Mouse (Mus musculus): ENCODE data around the gene Dgkb. TPM values are rescaled to one million over a fixed set of nuclear protein-coding genes. Genes with fewer than 3 reads are reported as not detected.

Dgkb gene
- polyA plus RNA-seq, 1 experiment from 2014 or later, result 0.12 TPM

GRCm38 (mm10) chr12:37881376-37881775 is 63.9 kb downstream of the Dgkb start:
- H3K4me3 ChIP-seq (ENCODE audit: low read depth, low read length), result peak overlapping the region; percentile 39; the same call in 1 of the 2 replicates
- no peak for DNase-seq (ENCODE audit: low spot score)
- H3K9me3 ChIP-seq (ENCODE audit: control insufficient read depth, low read length), result no peaks in the 10 kb centered on the region
- no peaks in the 10 kb centered on the region for H3K27me3 ChIP-seq (ENCODE audit: control insufficient read depth, insufficient read depth, low read length)
- H3K4me2 ChIP-seq (ENCODE audit: low read depth, severe bottlenecking), result peak overlapping the region; percentile 91
- no peak overlapping the region for H3K9ac ChIP-seq (ENCODE audit: low read length)
- no peaks in the 10 kb centered on the region for H3K36me3 ChIP-seq (ENCODE audit: control insufficient read depth, insufficient read depth, low read length)
- no peaks in the 10 kb centered on the region for H3K4me1 ChIP-seq (ENCODE audit: control insufficient read depth, insufficient read depth, low read length)
- no peak for ATAC-seq (ENCODE audit: insufficient number of reproducible peaks, low FRiP score, low TSS enrichment, low read depth)
- 5% methylated on average over 10 of the region's 10 CpGs for WGBS
- no peak overlapping the region for H3K27ac ChIP-seq (replicated peaks; ENCODE audit: low read depth, low read length)

GRCm38 (mm10) chr12:37882796-37883195 is 65.3 kb downstream of the Dgkb start:
- H3K27ac ChIP-seq (replicated peaks; ENCODE audit: low read depth, low read length), result no peak overlapping the region
- H3K9ac ChIP-seq (ENCODE audit: low read length), result no peak overlapping the region
- no peaks in the 10 kb centered on the region for H3K4me1 ChIP-seq (ENCODE audit: control insufficient read depth, insufficient read depth, low read length)
- H3K4me2 ChIP-seq (ENCODE audit: low read depth, severe bottlenecking), result no peak overlapping the region
- H3K36me3 ChIP-seq (ENCODE audit: control insufficient read depth, insufficient read depth, low read length), result no peaks in the 10 kb centered on the region
- WGBS, result 65% methylated on average over 1 of the region's 1 CpGs
- H3K27me3 ChIP-seq (ENCODE audit: control insufficient read depth, insufficient read depth, low read length), result no peaks in the 10 kb centered on the region
- ATAC-seq (ENCODE audit: insufficient number of reproducible peaks, low FRiP score, low TSS enrichment, low read depth) (no peak), DNase-seq (ENCODE audit: low spot score) (no peak)
- no peak overlapping the region for H3K4me3 ChIP-seq (ENCODE audit: low read depth, low read length)
- H3K9me3 ChIP-seq (ENCODE audit: control insufficient read depth, low read length), result no peaks in the 10 kb centered on the region

GRCm38 (mm10) chr12:37883781-37884180 is 66.3 kb downstream of the Dgkb start:
- WGBS, result 77% methylated on average over 4 of the region's 4 CpGs
- H3K36me3 ChIP-seq (ENCODE audit: control insufficient read depth, insufficient read depth, low read length), result no peaks in the 10 kb centered on the region
- H3K27me3 ChIP-seq (ENCODE audit: control insufficient read depth, insufficient read depth, low read length), result no peaks in the 10 kb centered on the region
- no peak overlapping the region for H3K9ac ChIP-seq (ENCODE audit: low read length)
- ATAC-seq (ENCODE audit: insufficient number of reproducible peaks, low FRiP score, low TSS enrichment, low read depth), result no peak
- H3K9me3 ChIP-seq (ENCODE audit: control insufficient read depth, low read length), result no peaks in the 10 kb centered on the region
- no peaks in the 10 kb centered on the region for H3K4me1 ChIP-seq (ENCODE audit: control insufficient read depth, insufficient read depth, low read length)
- H3K4me3 ChIP-seq (ENCODE audit: low read depth, low read length), result no peak overlapping the region
- no peak overlapping the region for H3K4me2 ChIP-seq (ENCODE audit: low read depth, severe bottlenecking)
- DNase-seq (ENCODE audit: low spot score), result no peak
- H3K27ac ChIP-seq (replicated peaks; ENCODE audit: low read depth, low read length), result no peak overlapping the region

- Histone ChIP-seq H3K9me3 (ENCODE audit: control insufficient read depth, low read length) (no peaks in the 10 kb centered on the region), H3K27ac (replicated peaks; ENCODE audit: low read depth, low read length) (no peak overlapping the region), H3K36me3 (ENCODE audit: control insufficient read depth, insufficient read depth, low read length) (no peaks in the 10 kb centered on the region), H3K4me2 (ENCODE audit: low read depth, severe bottlenecking) (no peak overlapping the region), H3K4me1 (ENCODE audit: control insufficient read depth, insufficient read depth, low read length) (no peaks in the 10 kb centered on the region), H3K27me3 (ENCODE audit: control insufficient read depth, insufficient read depth, low read length) (no peaks in the 10 kb centered on the region), H3K4me3 (ENCODE audit: low read depth, low read length) (no peak overlapping the region), H3K9ac (ENCODE audit: low read length) (no peak overlapping the region)
- DNase-seq (ENCODE audit: low spot score) (no peak), ATAC-seq (ENCODE audit: insufficient number of reproducible peaks, low FRiP score, low TSS enrichment, low read depth) (no peak)
Measured at GRCm38 (mm10) chr12:37888591-37888990, 71.1 kb downstream of the Dgkb start.

GRCm38 (mm10) chr12:37889431-37889830 is 71.9 kb downstream of the Dgkb start:
- no peak overlapping the region for H3K27ac ChIP-seq (replicated peaks; ENCODE audit: low read depth, low read length)
- H3K4me3 ChIP-seq (ENCODE audit: low read depth, low read length), result no peak overlapping the region
- no peaks in the 10 kb centered on the region for H3K27me3 ChIP-seq (ENCODE audit: control insufficient read depth, insufficient read depth, low read length)
- 84% methylated on average over 4 of the region's 4 CpGs for WGBS
- DNase-seq (ENCODE audit: low spot score), result no peak
- ATAC-seq (ENCODE audit: insufficient number of reproducible peaks, low FRiP score, low TSS enrichment, low read depth), result no peak
- H3K4me2 ChIP-seq (ENCODE audit: low read depth, severe bottlenecking), result no peak overlapping the region
- H3K9me3 ChIP-seq (ENCODE audit: control insufficient read depth, low read length), result no peaks in the 10 kb centered on the region
- H3K4me1 ChIP-seq (ENCODE audit: control insufficient read depth, insufficient read depth, low read length), result no peaks in the 10 kb centered on the region
- H3K36me3 ChIP-seq (ENCODE audit: control insufficient read depth, insufficient read depth, low read length), result no peaks in the 10 kb centered on the region
- H3K9ac ChIP-seq (ENCODE audit: low read length), result no peak overlapping the region

- DNase-seq (ENCODE audit: low spot score) (no peak), ATAC-seq (ENCODE audit: insufficient number of reproducible peaks, low FRiP score, low TSS enrichment, low read depth) (no peak)
- no peak overlapping the region for H3K9ac ChIP-seq (ENCODE audit: low read length)
- 97% methylated on average over 3 of the region's 3 CpGs for WGBS
- no peaks in the 10 kb centered on the region for H3K4me1 ChIP-seq (ENCODE audit: control insufficient read depth, insufficient read depth, low read length)
- H3K36me3 ChIP-seq (ENCODE audit: control insufficient read depth, insufficient read depth, low read length), result no peaks in the 10 kb centered on the region
- no peak overlapping the region for H3K4me3 ChIP-seq (ENCODE audit: low read depth, low read length)
- H3K27me3 ChIP-seq (ENCODE audit: control insufficient read depth, insufficient read depth, low read length), result no peaks in the 10 kb centered on the region
- no peak overlapping the region for H3K4me2 ChIP-seq (ENCODE audit: low read depth, severe bottlenecking)
- no peaks in the 10 kb centered on the region for H3K9me3 ChIP-seq (ENCODE audit: control insufficient read depth, low read length)
- H3K27ac ChIP-seq (replicated peaks; ENCODE audit: low read depth, low read length), result no peak overlapping the region
Measured at GRCm38 (mm10) chr12:37891336-37891735, 73.8 kb downstream of the Dgkb start.

GRCm38 (mm10) chr12:37942163-37942562 is 124.6 kb downstream of the Dgkb start:
- no peak for ATAC-seq (ENCODE audit: insufficient number of reproducible peaks, low FRiP score, low TSS enrichment, low read depth)
- WGBS, result 90% methylated on average over 2 of the region's 2 CpGs
- Histone ChIP-seq H3K4me1 (ENCODE audit: control insufficient read depth, insufficient read depth, low read length) (no peaks in the 10 kb centered on the region), H3K9ac (ENCODE audit: low read length) (no peak overlapping the region), H3K27ac (replicated peaks; ENCODE audit: low read depth, low read length) (no peak overlapping the region), H3K27me3 (ENCODE audit: control insufficient read depth, insufficient read depth, low read length) (no peaks in the 10 kb centered on the region), H3K9me3 (ENCODE audit: control insufficient read depth, low read length) (no peaks in the 10 kb centered on the region), H3K36me3 (ENCODE audit: control insufficient read depth, insufficient read depth, low read length) (no peaks in the 10 kb centered on the region), H3K4me2 (ENCODE audit: low read depth, severe bottlenecking) (no peak overlapping the region), H3K4me3 (ENCODE audit: low read depth, low read length) (no peak overlapping the region)
- no peak for DNase-seq (ENCODE audit: low spot score)

- no peaks in the 10 kb centered on the region for H3K27me3 ChIP-seq (ENCODE audit: control insufficient read depth, insufficient read depth, low read length)
- ATAC-seq (ENCODE audit: insufficient number of reproducible peaks, low FRiP score, low TSS enrichment, low read depth), result no peak
- no peaks in the 10 kb centered on the region for H3K4me1 ChIP-seq (ENCODE audit: control insufficient read depth, insufficient read depth, low read length)
- H3K4me3 ChIP-seq (ENCODE audit: low read depth, low read length), result no peak overlapping the region
- H3K9me3 ChIP-seq (ENCODE audit: control insufficient read depth, low read length), result no peaks in the 10 kb centered on the region
- H3K36me3 ChIP-seq (ENCODE audit: control insufficient read depth, insufficient read depth, low read length), result no peaks in the 10 kb centered on the region
- 86% methylated on average over 4 of the region's 4 CpGs for WGBS
- no peak overlapping the region for H3K4me2 ChIP-seq (ENCODE audit: low read depth, severe bottlenecking)
- H3K27ac ChIP-seq (replicated peaks; ENCODE audit: low read depth, low read length), result no peak overlapping the region
- H3K9ac ChIP-seq (ENCODE audit: low read length), result no peak overlapping the region
- no peak for DNase-seq (ENCODE audit: low spot score)
Measured at GRCm38 (mm10) chr12:37956193-37956592, 138.7 kb downstream of the Dgkb start.

- H3K9me3 ChIP-seq (ENCODE audit: control insufficient read depth, low read length), result no peaks in the 10 kb centered on the region
- 91% methylated on average over 1 of the region's 1 CpGs for WGBS
- H3K9ac ChIP-seq (ENCODE audit: low read length), result no peak overlapping the region
- no peak overlapping the region for H3K4me3 ChIP-seq (ENCODE audit: low read depth, low read length)
- H3K27me3 ChIP-seq (ENCODE audit: control insufficient read depth, insufficient read depth, low read length), result no peaks in the 10 kb centered on the region
- H3K27ac ChIP-seq (replicated peaks; ENCODE audit: low read depth, low read length), result no peak overlapping the region
- ATAC-seq (ENCODE audit: insufficient number of reproducible peaks, low FRiP score, low TSS enrichment, low read depth) (no peak), DNase-seq (ENCODE audit: low spot score) (no peak)
- H3K36me3 ChIP-seq (ENCODE audit: control insufficient read depth, insufficient read depth, low read length), result no peaks in the 10 kb centered on the region
- H3K4me1 ChIP-seq (ENCODE audit: control insufficient read depth, insufficient read depth, low read length), result no peaks in the 10 kb centered on the region
- no peak overlapping the region for H3K4me2 ChIP-seq (ENCODE audit: low read depth, severe bottlenecking)
Measured at GRCm38 (mm10) chr12:37971482-37971881, 154.0 kb downstream of the Dgkb start.

All from limb, embryonic 11.5 days (tissue).